Mouse (Mus musculus) myocyte (in vitro differentiated cells): ENCODE data around the gene Dpysl4. TPM values are rescaled to one million over a fixed set of nuclear protein-coding genes. Genes with fewer than 3 reads are reported as not detected.

Experiments used
- H3K27me3 ChIP-seq: one replicate; pipeline ENCODE4 v1.6.1; 2011; ENCODE audit not compliant: control insufficient read depth, insufficient read depth, insufficient read length
- H3K36me3 ChIP-seq: one replicate; pipeline ENCODE4 v1.6.1; 2011; ENCODE audit not compliant: control insufficient read depth, insufficient read depth
- H3K4me2 ChIP-seq: one replicate; pipeline ENCODE4 v1.6.1; 2011; ENCODE audit warnings: low read depth, control low read depth
- H3K4me3 ChIP-seq: one replicate; pipeline ENCODE4 v1.5.1; 2011; ENCODE audit warnings: mild to moderate bottlenecking, control low read depth, moderate library complexity
- H3K79me2 ChIP-seq: one replicate; pipeline ENCODE4 v1.6.1; 2011; ENCODE audit not compliant: control insufficient read depth, insufficient read depth
- H3ac ChIP-seq: one replicate; pipeline ENCODE4 v1.6.1; 2011; ENCODE audit not compliant: control insufficient read depth, insufficient read length
- CEBPB ChIP-seq: IDR thresholded peaks from 2 replicates; pipeline ENCODE4 v1.6.1; 2011; ENCODE audit warnings: mild to moderate bottlenecking, moderate library complexity; ENCODE audit not compliant: poor library complexity, insufficient read depth, severe bottlenecking
- E2F4 ChIP-seq: IDR thresholded peaks from one replicate; pipeline ENCODE4 v1.6.1; 2011; ENCODE audit warnings: mild to moderate bottlenecking, control low read depth, moderate library complexity; ENCODE audit not compliant: insufficient read depth
- MAX ChIP-seq: IDR thresholded peaks from one replicate; pipeline ENCODE4 v1.6.1; 2011; ENCODE audit warnings: low read depth, mild to moderate bottlenecking, control low read depth
- MYOD1 ChIP-seq, 3 experiments: IDR thresholded peaks; one replicate each; pipeline ENCODE4 v1.6.1; 2011; ENCODE audit warnings: control low read depth in 2 of 3, low read depth in 2 of 3, mild to moderate bottlenecking in 2 of 3, moderate library complexity in 1 of 3; ENCODE audit not compliant: insufficient read length in 2 of 3, control insufficient read depth in 1 of 3
- MYOG ChIP-seq, 3 experiments: IDR thresholded peaks; one replicate each; pipeline ENCODE4 v1.6.1; 2011; ENCODE audit warnings: control low read depth in 2 of 3, low read depth in 2 of 3, mild to moderate bottlenecking in 2 of 3; ENCODE audit not compliant: insufficient read length in 2 of 3, control insufficient read depth in 1 of 3, insufficient read depth in 1 of 3
- POLR2A ChIP-seq: IDR thresholded peaks from one replicate; pipeline ENCODE4 v1.6.1; 2011; ENCODE audit warnings: low read depth, mild to moderate bottlenecking, control low read depth, moderate library complexity; ENCODE audit not compliant: insufficient read length
- POLR2AphosphoS2 ChIP-seq: IDR thresholded peaks from one replicate; pipeline ENCODE4 v1.6.1; 2011; ENCODE audit warnings: low read depth, control low read depth; ENCODE audit not compliant: insufficient read length
- REST ChIP-seq: IDR thresholded peaks from one replicate; pipeline ENCODE4 v1.6.1; 2011; ENCODE audit warnings: mild to moderate bottlenecking, control low read depth, moderate library complexity; ENCODE audit not compliant: insufficient read depth, insufficient read length
- SRF ChIP-seq: IDR thresholded peaks from one replicate; pipeline ENCODE4 v1.6.1; 2011; ENCODE audit warnings: low read depth; ENCODE audit not compliant: control insufficient read depth, insufficient read length
- TCF12 ChIP-seq: IDR thresholded peaks from one replicate; pipeline ENCODE4 v1.6.1; 2011; ENCODE audit warnings: mild to moderate bottlenecking, control low read depth; ENCODE audit not compliant: poor library complexity, insufficient read depth, severe bottlenecking
- TCF3 ChIP-seq: IDR thresholded peaks from one replicate; pipeline ENCODE4 v1.6.1; 2011; ENCODE audit warnings: low read depth, control low read depth; ENCODE audit not compliant: insufficient read length
- USF1 ChIP-seq: IDR thresholded peaks from one replicate; pipeline ENCODE4 v1.6.1; 2011; ENCODE audit warnings: low read depth, mild to moderate bottlenecking, control low read depth, moderate library complexity
- polyA plus RNA-seq: library from polyadenylated mRNA; unstranded; fragments of >200 nt; fragmentation: generic; extraction: Trizol; gene quantifications from one replicate; pipeline ENCODE4 v1.2.1, GENCODE M21; 2012; ENCODE audit warnings: missing spikeins

Dpysl4 gene
- polyA plus RNA-seq, 1 experiment = not detected

DNA sequence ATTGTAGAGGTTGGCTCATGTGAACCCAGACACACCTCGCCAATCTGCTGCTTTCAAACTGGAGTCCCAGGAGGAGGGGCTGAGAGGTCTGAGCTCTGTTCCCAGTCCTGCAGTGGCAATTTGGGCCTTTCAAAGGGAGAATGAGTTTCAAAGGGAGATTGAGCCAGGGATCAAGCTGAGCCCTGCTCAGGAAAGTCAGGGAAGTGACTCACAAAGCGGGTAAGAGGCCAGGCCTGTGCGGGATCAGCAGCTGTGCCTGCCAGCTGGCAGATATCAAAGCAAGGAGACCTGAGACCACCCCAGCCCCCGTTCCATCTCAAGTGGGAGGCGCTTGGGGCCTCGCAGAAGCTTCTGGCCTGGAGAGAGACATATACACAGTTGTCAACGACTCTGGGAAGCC is 8.5 kb upstream of the Dpysl4 start:
- H3K4me3 ChIP-seq = no peak overlapping the region
- H3ac ChIP-seq = no peak overlapping the region
- no peaks in the 10 kb centered on the region for H3K79me2 ChIP-seq
- no peaks in the 10 kb centered on the region for H3K36me3 ChIP-seq
- TF ChIP-seq USF1 = no peak
- no peak for TF ChIP-seq MAX
- no peak for TF ChIP-seq CEBPB
- TF ChIP-seq MYOD1 (IDR thresholded peaks at IDR 0.05; ENCODE audit: control insufficient read depth in 1 of 3, insufficient read length in 2 of 3, low read depth in 2 of 3) = peak in 2 of 3 experiments; percentile 56 to 69
- no peak for TF ChIP-seq TCF12
- TF ChIP-seq MYOG (IDR thresholded peaks at IDR 0.05; ENCODE audit: control insufficient read depth in 1 of 3, insufficient read depth in 1 of 3, insufficient read length in 2 of 3, low read depth in 2 of 3) = peak in 2 of 3 experiments; percentile 72 to 77
- no peak for TF ChIP-seq POLR2A
- peaks cover 22% of the 10 kb centered on the region for H3K27me3 ChIP-seq
- H3K4me2 ChIP-seq = no peak overlapping the region

DNA sequence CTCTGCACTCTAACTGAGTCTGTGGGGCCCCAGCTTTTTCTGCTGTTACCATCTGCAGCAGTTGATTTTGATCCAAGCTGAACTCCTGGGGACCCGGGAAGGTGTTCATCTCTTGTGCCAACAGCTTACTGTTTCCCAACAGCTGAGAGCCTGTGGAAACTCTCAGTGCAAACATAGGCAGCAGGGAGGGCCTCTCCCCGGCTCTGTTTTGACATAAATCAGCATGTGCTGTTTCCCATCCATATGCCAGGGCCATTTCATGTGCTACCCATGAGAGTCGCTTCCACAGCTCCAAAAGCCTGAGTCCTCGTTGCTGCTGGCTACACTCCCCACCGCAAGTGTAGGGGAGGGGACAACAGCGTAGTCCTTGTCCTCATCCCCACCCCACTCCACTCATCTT is 7.6 kb upstream of the Dpysl4 start:
- H3K4me2 ChIP-seq = no peak overlapping the region
- H3K4me3 ChIP-seq = no peak overlapping the region
- no peaks in the 10 kb centered on the region for H3K79me2 ChIP-seq
- no peak overlapping the region for H3ac ChIP-seq
- H3K27me3 ChIP-seq = peaks cover 30% of the 10 kb centered on the region
- H3K36me3 ChIP-seq = no peaks in the 10 kb centered on the region
- TF ChIP-seq REST (no peak), E2F4 (no peak), TCF12 (no peak), MYOG (IDR thresholded peaks at IDR 0.05; ENCODE audit: control insufficient read depth in 1 of 3, insufficient read depth in 1 of 3, insufficient read length in 2 of 3, low read depth in 2 of 3) (no peak), TCF3 (no peak), CEBPB (no peak), USF1 (no peak), SRF (no peak), POLR2A (no peak), MAX (no peak), POLR2AphosphoS2 (no peak), MYOD1 (IDR thresholded peaks at IDR 0.05; ENCODE audit: control insufficient read depth in 1 of 3, insufficient read length in 2 of 3, low read depth in 2 of 3) (no peak)

DNA sequence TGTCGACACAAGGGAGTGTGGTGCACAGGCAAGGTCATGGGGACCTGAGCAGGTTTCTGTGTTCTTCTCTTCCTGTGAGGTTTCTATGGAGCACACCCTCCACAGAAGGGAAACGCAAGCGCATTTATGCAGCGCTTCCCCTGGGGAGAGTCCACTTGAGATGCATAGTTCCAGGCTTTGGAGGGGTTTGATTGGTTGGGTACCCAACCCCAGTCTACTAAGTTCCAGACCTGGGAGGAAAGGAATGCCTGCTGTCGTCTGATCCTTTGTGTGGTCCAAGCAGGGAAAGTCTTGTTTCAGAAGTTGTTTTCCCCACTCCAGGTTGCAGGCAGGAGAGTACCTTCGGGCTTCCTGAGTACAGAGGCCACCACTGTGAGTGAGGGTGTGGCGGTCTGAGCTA is 6.7 kb upstream of the Dpysl4 start:
- Histone ChIP-seq H3K4me3 (no peak overlapping the region), H3K27me3 (peaks cover 31% of the 10 kb centered on the region), H3ac (no peak overlapping the region), H3K79me2 (no peaks in the 10 kb centered on the region), H3K4me2 (no peak overlapping the region), H3K36me3 (no peaks in the 10 kb centered on the region)
- no peak for TF ChIP-seq POLR2AphosphoS2
- no peak for TF ChIP-seq USF1
- TF ChIP-seq MYOD1 (IDR thresholded peaks at IDR 0.05; ENCODE audit: control insufficient read depth in 1 of 3, insufficient read length in 2 of 3, low read depth in 2 of 3) = no peak
- no peak for TF ChIP-seq TCF12
- TF ChIP-seq TCF3 = no peak
- TF ChIP-seq MAX = no peak
- no peak for TF ChIP-seq REST
- TF ChIP-seq POLR2A = no peak
- TF ChIP-seq E2F4 = no peak
- TF ChIP-seq SRF = no peak
- TF ChIP-seq MYOG (IDR thresholded peaks at IDR 0.05; ENCODE audit: control insufficient read depth in 1 of 3, insufficient read depth in 1 of 3, insufficient read length in 2 of 3, low read depth in 2 of 3) = no peak
- TF ChIP-seq CEBPB = no peak

DNA sequence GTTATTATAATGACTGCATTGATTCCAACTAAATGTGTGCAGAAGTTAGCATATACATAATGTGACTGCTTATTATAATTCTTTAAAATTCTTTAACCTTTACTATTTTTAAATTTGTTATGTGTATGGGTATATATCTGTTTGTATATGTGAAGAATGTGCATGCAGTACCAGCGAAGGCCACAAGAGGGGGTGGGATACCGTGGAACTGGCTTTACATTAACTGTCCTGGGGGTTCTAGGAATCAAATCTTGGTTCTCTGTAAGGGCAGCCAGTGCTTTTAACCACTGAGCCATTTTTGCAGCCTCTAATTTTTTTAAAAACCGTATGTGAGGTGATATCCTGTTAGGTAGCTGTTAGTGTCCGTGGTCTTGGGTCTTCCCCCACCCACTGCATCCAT is 5.1 kb upstream of the Dpysl4 start:
- H3K4me2 ChIP-seq = no peak overlapping the region
- TF ChIP-seq MYOD1 (IDR thresholded peaks at IDR 0.05; ENCODE audit: control insufficient read depth in 1 of 3, insufficient read length in 2 of 3, low read depth in 2 of 3) (no peak), TCF3 (no peak), MYOG (IDR thresholded peaks at IDR 0.05; ENCODE audit: control insufficient read depth in 1 of 3, insufficient read depth in 1 of 3, insufficient read length in 2 of 3, low read depth in 2 of 3) (no peak)
- H3K4me3 ChIP-seq = no peak overlapping the region
- peaks cover 30% of the 10 kb centered on the region for H3K27me3 ChIP-seq
- H3K36me3 ChIP-seq = no peaks in the 10 kb centered on the region
- H3ac ChIP-seq = no peak overlapping the region
- H3K79me2 ChIP-seq = no peaks in the 10 kb centered on the region

DNA sequence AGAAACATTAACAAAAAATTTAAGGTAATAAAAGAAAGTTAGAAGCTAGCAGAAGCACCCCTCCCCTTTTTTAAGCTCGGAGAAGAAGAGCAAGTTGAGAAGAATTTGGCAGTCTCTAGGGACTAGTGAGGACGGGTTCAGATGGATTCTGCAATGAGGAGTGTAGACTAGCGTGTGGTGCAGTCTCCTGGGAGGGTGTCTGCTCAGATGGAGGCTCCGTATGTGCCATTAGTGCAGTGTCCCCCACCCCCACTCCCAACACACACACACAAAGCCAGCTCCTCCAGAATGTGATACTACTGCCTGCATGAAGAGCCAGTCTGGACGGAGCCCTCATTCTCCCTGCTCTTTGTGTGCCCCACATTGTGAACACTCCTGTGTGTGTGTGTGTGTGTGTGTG is 4.6 kb upstream of the Dpysl4 start:
- Histone ChIP-seq H3K4me2 (no peak overlapping the region), H3ac (no peak overlapping the region), H3K36me3 (no peaks in the 10 kb centered on the region), H3K79me2 (no peaks in the 10 kb centered on the region), H3K4me3 (no peak overlapping the region), H3K27me3 (peaks cover 30% of the 10 kb centered on the region)
- TF ChIP-seq POLR2AphosphoS2 = no peak
- no peak for TF ChIP-seq TCF12
- no peak for TF ChIP-seq CEBPB
- no peak for TF ChIP-seq TCF3
- no peak for TF ChIP-seq MYOG (IDR thresholded peaks at IDR 0.05; ENCODE audit: control insufficient read depth in 1 of 3, insufficient read depth in 1 of 3, insufficient read length in 2 of 3, low read depth in 2 of 3)
- TF ChIP-seq E2F4 = no peak
